Mouse (Mus musculus): Measurements from ENCODE around the gene Chd9. TPM values are rescaled to one million over a fixed set of nuclear protein-coding genes. Genes with fewer than 3 reads are reported as not detected.

The Chd9 gene
- total RNA-seq, 1 experiment from 2014 or later, result 94.8 TPM

- DNase-seq, result no peak
Measured at GRCm38 (mm10) chr8:91081911-91082310, 253.8 kb downstream of the Chd9 start.

DNA sequence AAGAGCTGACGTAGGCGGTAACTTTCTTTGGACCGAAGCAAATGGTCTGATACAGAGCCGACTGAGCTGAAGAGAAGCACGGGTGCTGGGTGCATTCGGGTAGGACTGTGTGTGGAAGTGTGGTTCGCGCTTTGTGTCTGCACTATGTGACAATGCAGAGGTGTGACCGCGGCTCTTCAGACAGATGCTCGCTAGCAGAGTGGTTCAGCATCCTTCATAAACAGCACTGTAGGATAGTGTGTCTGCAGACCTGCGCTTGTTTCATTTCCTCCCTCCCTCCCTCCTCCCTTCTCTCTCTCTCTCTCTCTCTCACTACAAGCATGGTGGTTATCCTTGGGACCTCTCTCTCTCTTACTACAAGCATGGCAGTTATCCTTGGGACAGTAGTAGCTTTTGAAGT, 254.3 kb downstream of the Chd9 start:
- no peak for DNase-seq

- DNase-seq, result no peak
Measured at GRCm38 (mm10) chr8:91088452-91088851, 260.3 kb downstream of the Chd9 start.

DNA sequence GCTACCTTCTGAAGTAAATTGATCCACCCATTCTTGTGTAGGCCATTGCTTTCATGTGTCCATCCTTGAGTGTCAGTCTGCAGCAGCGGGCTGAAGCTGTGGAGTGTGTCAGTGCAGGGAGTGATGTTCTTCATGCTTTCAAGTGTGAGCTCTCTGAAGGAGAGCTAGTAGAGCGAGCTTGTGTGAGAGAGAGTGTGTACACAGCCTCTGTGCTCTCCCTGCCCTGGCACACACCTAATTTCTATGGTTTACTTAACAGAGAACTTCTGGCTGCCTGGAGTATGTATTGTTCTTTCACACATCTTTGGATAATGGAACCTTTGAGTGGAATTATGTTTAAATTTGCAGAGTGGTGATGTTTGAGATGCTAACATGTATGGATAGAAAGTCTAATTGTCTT, 261.4 kb downstream of the Chd9 start:
- no peak for DNase-seq

DNA sequence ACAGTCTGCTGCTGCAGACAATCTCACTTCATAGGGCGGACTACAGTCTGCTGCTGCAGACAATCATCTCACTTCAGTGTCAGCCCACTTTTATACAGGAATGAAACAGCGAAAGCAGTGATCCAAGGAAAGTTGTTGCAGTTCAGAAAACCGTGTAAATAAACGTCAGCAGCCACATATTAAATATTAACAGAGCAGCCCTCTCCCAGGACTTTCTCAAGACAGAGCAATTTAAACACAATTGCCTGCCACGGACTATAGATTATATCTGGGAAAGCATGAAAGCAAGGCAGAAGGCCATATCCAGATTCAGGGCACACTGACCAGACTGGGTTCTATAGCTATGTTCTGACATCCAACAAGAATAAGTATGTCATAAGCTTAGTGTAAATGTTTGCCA, 266.0 kb downstream of the Chd9 start:
- no peak for DNase-seq

DNA sequence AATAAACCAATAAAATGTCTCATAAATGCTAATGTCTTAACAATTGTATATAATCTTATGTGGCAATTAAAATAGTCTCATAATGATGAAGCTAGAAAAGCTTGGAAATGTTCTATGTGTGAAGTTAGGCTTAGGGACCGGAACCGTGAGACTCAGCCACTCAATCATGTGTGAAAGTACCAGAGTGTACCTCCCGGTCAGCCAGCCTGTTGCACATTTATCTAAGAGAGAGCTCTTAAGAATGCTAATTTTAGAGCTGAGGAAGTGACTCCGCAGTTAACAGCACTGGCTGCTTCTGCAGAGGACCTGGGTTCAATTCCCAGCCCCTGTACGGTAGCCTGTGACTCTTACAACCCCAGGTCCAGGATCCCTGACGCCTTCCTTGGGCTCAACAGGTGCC, 270.0 kb downstream of the Chd9 start:
- no peak for DNase-seq

Small RNA genes lying within 50 kb of the gene (microRNA-seq; reads per million reads assigned to microRNA genes)
- gene Gm44382, result 0 reads per million in 2 experiments

Other genes with a start within 250 kb of the Chd9 start
- not detected in 2 replicates for gene Gm19935, start 11.0 kb upstream of the Chd9 start, total RNA-seq (2021)
- gene Rbl2, start 241.7 kb downstream of the Chd9 start, total RNA-seq (2021), result 32.3 and 40.2 TPM in 2 replicates